ENCODE assay signal across 8 mouse cellular contexts in the genomic region with DNA sequence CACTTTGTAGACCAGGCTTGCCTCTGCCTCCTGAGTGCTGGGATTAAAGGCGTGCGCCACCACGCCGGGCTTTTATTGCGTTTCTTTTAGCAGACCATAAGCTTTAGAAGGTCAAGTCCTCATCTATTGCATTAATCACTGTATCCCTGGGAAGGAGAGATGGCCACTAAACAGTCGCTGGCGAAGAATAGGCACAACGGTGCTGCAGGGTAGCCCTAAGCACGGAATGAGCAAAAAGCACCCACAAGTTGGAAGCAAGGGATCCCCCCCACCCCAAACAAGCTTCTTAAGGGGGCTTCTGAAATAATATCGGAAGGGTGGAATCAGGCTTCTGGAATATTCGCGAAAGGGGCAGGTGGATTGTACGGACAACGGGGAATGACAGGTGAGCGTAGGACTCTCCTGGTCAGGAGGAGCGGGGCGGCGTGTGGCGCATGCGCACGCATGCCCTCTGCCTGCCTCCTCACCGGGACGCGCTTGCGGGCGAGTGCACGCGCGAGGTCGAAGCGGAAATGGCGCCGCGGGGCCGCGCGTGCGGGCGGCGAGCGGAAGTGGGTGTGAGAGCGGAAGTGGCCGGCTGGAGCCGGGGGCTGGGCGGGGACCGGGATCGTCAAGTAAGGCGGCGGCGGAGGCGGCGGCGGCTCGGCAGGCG. TPM values are rescaled to one million over a fixed set of nuclear protein-coding genes. Genes with fewer than 3 reads are reported as not detected.
DNase-seq lines count a peak whose midpoint lies in the region; ATAC-seq lines count a peak whose summit lies in the region.

TSS of gene Arpc2 (plus strand) at position 147 of the 652 bp plus-strand sequence.

- no peaks in the 10 kb centered on the region for H3K36me3 ChIP-seq in heart, embryonic 14.5 days (ENCODE audit: control insufficient read depth, insufficient read depth, low read length)
- H3K36me3 ChIP-seq in liver, embryonic 13.5 days = peaks cover 1% of the 10 kb centered on the region; the same call in 1 of the 2 replicates
- no peaks in the 10 kb centered on the region for H3K36me3 ChIP-seq in stomach, embryonic 16.5 days (ENCODE audit: control insufficient read depth, insufficient read depth, low read length)

- peak within 1 kb of the TSS; percentile 79 for H3K4me2 ChIP-seq in heart, embryonic 14.5 days (ENCODE audit: low read length)
- peak within 1 kb of the TSS; percentile 90 for H3K4me2 ChIP-seq in liver, embryonic 13.5 days
- peak within 1 kb of the TSS; percentile 87 for H3K4me2 ChIP-seq in stomach, embryonic 16.5 days (ENCODE audit: low read depth, low read length)

- 2% methylated on average over 43 of the region's 55 CpGs for WGBS in heart, embryonic 14.5 days
- 4% methylated on average over 48 of the region's 55 CpGs for WGBS in liver, embryonic 13.5 days (ENCODE audit: insufficient replicate concordance)
- 1% methylated on average over 55 of the region's 55 CpGs for WGBS in stomach, embryonic 16.5 days

- DNase-seq in c-Kit-negative CD71-positive TER-119-positive erythroid progenitor cells, embryonic 14.5 days (ENCODE audit: low read depth, low spot score) = peak; percentile 94
- DNase-seq in fibroblast of lung, adult 2 months (ENCODE audit: low read depth) = peak; percentile 87
- DNase-seq in kidney, postnatal 14 days = peak; percentile 99
- DNase-seq in liver, embryonic 13.5 days = peak; percentile 97
- peak; percentile 97 for DNase-seq in neural tube, embryonic 10.5 days (ENCODE audit: extremely low spot score, low spot score)

- peaks cover 13 to 33% of the 10 kb centered on the region in 2 experiments for H3K4me1 ChIP-seq in heart, embryonic 14.5 days (ENCODE audit: control insufficient read depth in 2 of 2, insufficient read depth in 2 of 2, low read length in 2 of 2)
- peaks cover 57% of the 10 kb centered on the region for H3K4me1 ChIP-seq in liver, embryonic 13.5 days (replicated peaks)
- H3K4me1 ChIP-seq in stomach, embryonic 16.5 days (ENCODE audit: control insufficient read depth, insufficient read depth, low read length) = peaks cover 35% of the 10 kb centered on the region

- peak within 1 kb of the TSS; percentile 99 for H3K9ac ChIP-seq in heart, embryonic 14.5 days (ENCODE audit: low read length)
- H3K9ac ChIP-seq in liver, embryonic 13.5 days = peak within 1 kb of the TSS; percentile 99
- peak within 1 kb of the TSS; percentile 96 for H3K9ac ChIP-seq in stomach, embryonic 16.5 days (ENCODE audit: low read length)

- H3K9me3 ChIP-seq in heart, embryonic 14.5 days (ENCODE audit: control insufficient read depth, low read length) = no peaks in the 10 kb centered on the region
- H3K9me3 ChIP-seq in liver, embryonic 13.5 days (replicated peaks) = no peaks in the 10 kb centered on the region
- H3K9me3 ChIP-seq in stomach, embryonic 16.5 days (replicated peaks; ENCODE audit: control insufficient read depth, low read length) = no peaks in the 10 kb centered on the region

- peak; percentile 75 for ATAC-seq in CD4-positive, CD25-positive, alpha-beta regulatory T cell, adult 4 months
- peak; percentile 88 for ATAC-seq in heart, embryonic 14.5 days (ENCODE audit: insufficient number of reproducible peaks, insufficient read depth, low FRiP score, low read depth)
- ATAC-seq in liver, embryonic 13.5 days (ENCODE audit: low read depth) = peak; percentile 86
- peak; percentile 93 for ATAC-seq in stomach, embryonic 16.5 days (ENCODE audit: insufficient read depth, low FRiP score)

- H3K27me3 ChIP-seq in heart, embryonic 14.5 days (ENCODE audit: control insufficient read depth, insufficient read depth, low read length) = no peaks in the 10 kb centered on the region
- H3K27me3 ChIP-seq in liver, embryonic 13.5 days = no peaks in the 10 kb centered on the region
- no peaks in the 10 kb centered on the region for H3K27me3 ChIP-seq in stomach, embryonic 16.5 days (ENCODE audit: control insufficient read depth, insufficient read depth, low read length)

- peak within 1 kb of the TSS; percentile 70 to 99 for H3K4me3 ChIP-seq in heart, embryonic 14.5 days (ENCODE audit: control insufficient read depth in 1 of 2, insufficient read depth in 1 of 2, low read depth in 1 of 2, low read length in 2 of 2)
- peak within 1 kb of the TSS; percentile 99 for H3K4me3 ChIP-seq in liver, embryonic 13.5 days (replicated peaks)
- H3K4me3 ChIP-seq in stomach, embryonic 16.5 days (replicated peaks; ENCODE audit: low read length) = peak within 1 kb of the TSS; percentile 85

- H3K27ac ChIP-seq in heart, embryonic 14.5 days (replicated peaks in 1 of 2; ENCODE audit: control insufficient read depth in 1 of 2, insufficient read depth in 1 of 2, low read depth in 2 of 2, low read length in 2 of 2) = peak within 1 kb of the TSS; percentile 91 to 96
- peak within 1 kb of the TSS; percentile 96 for H3K27ac ChIP-seq in liver, embryonic 13.5 days
- H3K27ac ChIP-seq in stomach, embryonic 16.5 days (ENCODE audit: low read length) = peak within 1 kb of the TSS; percentile 96

RNA-seq across cellular contexts. Expression of gene Arpc2, which starts in this region (rescaled TPM):
- polyA plus RNA-seq in CD4-positive, CD25-positive, alpha-beta regulatory T cell, adult 4 months (2017; shearing (Covaris generic)) = 100 to 1,000 TPM; 614 to 635 TPM
- polyA plus RNA-seq in heart, embryonic 14.5 days (2014; fragmentation: Nextera tagmentation; extraction: Ambion mirVana) = 351 and 359 TPM in 2 replicates
- 226 and 264 TPM in 2 replicates for polyA plus RNA-seq in liver, embryonic 13.5 days (2015; fragmentation: Nextera tagmentation; extraction: Ambion mirVana)
- polyA plus RNA-seq in stomach, embryonic 16.5 days (2015; fragmentation: Nextera tagmentation; extraction: Ambion mirVana) = 544 and 546 TPM in 2 replicates

Comparison
In these comparisons a context has a peak if more than half of its experiments do, and no peak if none do; other contexts are left out.
1. Peak in every context shown above with its lines: DNase-seq, ATAC-seq, H3K4me3 ChIP-seq and H3K27ac ChIP-seq.